Mouse (Mus musculus) myocyte (in vitro differentiated cells): ENCODE data around the gene Med24.

Experiments
- MAX ChIP-seq: IDR thresholded peaks from one replicate; pipeline ENCODE4 v1.6.1; 2011; ENCODE audit warnings: low read depth, mild to moderate bottlenecking, control low read depth
- MYOG ChIP-seq, 3 experiments: IDR thresholded peaks; one replicate each; pipeline ENCODE4 v1.6.1; 2011; ENCODE audit warnings: control low read depth in 2 of 3, low read depth in 2 of 3, mild to moderate bottlenecking in 2 of 3; ENCODE audit not compliant: insufficient read length in 2 of 3, control insufficient read depth in 1 of 3, insufficient read depth in 1 of 3
- POLR2A ChIP-seq: IDR thresholded peaks from one replicate; pipeline ENCODE4 v1.6.1; 2011; ENCODE audit warnings: low read depth, mild to moderate bottlenecking, control low read depth, moderate library complexity; ENCODE audit not compliant: insufficient read length

DNA sequence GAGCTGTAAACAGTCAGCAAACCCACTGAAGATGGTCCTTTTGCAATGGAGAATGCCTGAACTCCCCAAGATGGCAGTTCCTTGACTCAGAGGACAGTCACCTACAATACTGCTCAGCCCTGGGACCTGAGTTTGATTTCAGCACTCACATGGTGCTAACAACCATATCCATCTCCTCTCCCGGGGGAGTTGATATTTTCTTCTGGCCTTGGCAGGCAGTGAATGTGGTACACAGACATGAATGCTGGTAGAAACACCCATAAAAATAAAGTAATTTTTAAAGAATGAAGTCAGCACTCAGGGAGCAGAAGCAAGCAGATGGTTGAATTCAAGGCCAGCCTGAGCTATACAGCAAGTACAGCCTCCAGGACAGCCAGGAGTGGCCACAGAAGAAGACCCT is 6.9 kb upstream of the Med24 start:
- TF ChIP-seq POLR2A (no peak), MAX (no peak), MYOG (IDR thresholded peaks at IDR 0.05; ENCODE audit: control insufficient read depth in 1 of 3, insufficient read depth in 1 of 3, insufficient read length in 2 of 3, low read depth in 2 of 3) (no peak)
